Mouse (Mus musculus) common myeloid progenitor, adult 5-6 weeks (primary cell): ENCODE data around the gene 0610009B22Rik. TPM values are rescaled to one million over a fixed set of nuclear protein-coding genes. Genes with fewer than 3 reads are reported as not detected.
A peak's percentile ranks its signal among the peaks of the same experiment; 100 is the strongest.

Source experiments
- ATAC-seq: replicated peaks from 2 replicates; pipeline ENCODE4 v1.8.0; 2016; ENCODE audit warnings: low read depth, mild to moderate bottlenecking, moderate TSS enrichment, inconsistent platforms; ENCODE audit not compliant: poor library complexity, severe bottlenecking
- total RNA-seq: library from RNA; stranded (forward); fragments of 200-1000, 187-1606 nt; gene quantifications from 2 replicates; pipeline ENCODE4 v1.2.3, GENCODE M21; 2017

0610009B22Rik gene
- total RNA-seq, 1 experiment from 2014 or later, result 18.2 TPM

DNA sequence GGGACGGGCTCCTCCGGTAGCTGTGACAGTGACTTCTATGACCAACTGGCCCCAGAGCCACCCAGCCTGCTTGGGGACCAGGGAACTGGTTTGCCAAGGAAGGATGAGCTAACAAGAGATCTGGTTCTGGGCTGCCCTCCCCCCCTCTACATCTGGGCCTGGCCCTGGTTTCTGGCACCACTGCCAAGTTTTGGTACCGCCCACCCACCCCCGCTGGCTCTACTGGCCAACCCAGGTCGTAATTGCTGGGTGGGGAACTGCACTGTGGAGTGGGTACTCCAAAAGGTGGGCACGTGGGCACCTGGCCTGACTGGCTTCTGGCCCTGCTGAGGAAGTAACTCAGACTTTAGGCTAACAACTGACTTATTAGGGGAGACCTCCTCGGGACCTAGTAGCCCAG lies 47.9 kb downstream of the 0610009B22Rik start:
- ATAC-seq, result no peak

DNA sequence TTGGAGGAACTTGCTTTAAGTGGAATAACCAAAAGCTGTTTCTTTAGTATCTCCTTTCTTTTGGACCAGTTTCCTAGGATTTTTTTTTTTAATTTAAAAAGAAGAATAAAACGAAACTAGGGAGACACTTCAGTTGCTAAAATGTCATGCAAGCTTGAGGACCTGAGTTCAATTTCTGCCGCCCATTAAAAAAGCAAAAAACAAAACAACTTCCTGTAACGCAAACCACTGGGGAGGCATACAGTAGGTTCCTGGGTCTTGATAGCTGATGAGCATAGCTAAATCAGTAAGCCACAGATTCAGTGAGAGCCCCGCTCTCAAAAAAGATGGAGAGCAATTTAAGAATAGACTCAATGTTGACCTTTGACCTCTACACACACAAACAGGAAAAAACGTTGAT lies 50.2 kb downstream of the 0610009B22Rik start:
- ATAC-seq, result no peak

DNA sequence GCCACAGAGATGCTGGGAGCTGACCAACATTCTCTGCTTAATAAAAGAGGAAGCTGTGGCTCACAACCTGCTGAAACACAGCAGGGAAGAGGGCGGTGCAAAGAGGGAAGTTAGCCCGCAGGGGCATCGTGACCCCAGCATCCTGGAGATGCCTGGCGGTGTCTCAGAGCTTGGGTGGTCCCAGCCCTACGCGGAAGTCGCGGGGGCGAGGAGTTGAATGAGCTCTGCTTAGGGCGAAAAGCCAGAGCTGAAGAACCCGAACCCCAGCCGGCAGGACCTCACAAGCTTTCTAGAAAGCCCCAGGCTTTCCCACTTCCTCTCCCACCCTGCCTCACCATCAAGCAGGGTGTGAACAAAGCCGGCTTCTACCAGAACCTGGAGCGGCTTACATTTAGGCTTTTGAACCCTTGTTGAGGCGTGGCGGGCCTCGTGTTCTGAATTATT lies 50.7 kb downstream of the 0610009B22Rik start:
- ATAC-seq, result peak; percentile 82

GRCm38 (mm10) chr11:51636323-51636684 lies 52.4 kb downstream of the 0610009B22Rik start:
- peak; percentile 31; the same call in 1 of the 2 replicates for ATAC-seq

GRCm38 (mm10) chr11:51635525-51636322 lies 53.0 kb downstream of the 0610009B22Rik start, which contains the start of gene Rmnd5b:
Rmnd5b (minus strand) TSS chr11:51635896.
- peak; percentile 37 for ATAC-seq

Other genes starting within 250 kb of the 0610009B22Rik start
- 16.1 and 21.2 TPM in 2 replicates for gene Phykpl, start 104.1 kb downstream of the 0610009B22Rik start, total RNA-seq
- 1,082 and 1,177 TPM in 2 replicates for gene Hnrnpab, start 82.0 kb downstream of the 0610009B22Rik start, total RNA-seq
- 115 and 170 TPM in 2 replicates for gene Nhp2, start 69.1 kb downstream of the 0610009B22Rik start, total RNA-seq
- 15.5 and 15.8 TPM in 2 replicates for gene Rmnd5b, start 53.0 kb downstream of the 0610009B22Rik start, total RNA-seq
- gene N4bp3, start 38.0 kb downstream of the 0610009B22Rik start, total RNA-seq, result 4.3 and 4.6 TPM in 2 replicates
- 0.05 TPM in 1 of 2 replicates, not detected in the other for gene D930048N14Rik, start 37.9 kb downstream of the 0610009B22Rik start, total RNA-seq
- 10.4 and 11.0 TPM in 2 replicates for gene Sec24a, start 74.8 kb upstream of the 0610009B22Rik start, total RNA-seq
- 48.7 and 61.4 TPM in 2 replicates for gene Sar1b, start 74.8 kb upstream of the 0610009B22Rik start, total RNA-seq
- gene Jade2, start 168.8 kb upstream of the 0610009B22Rik start, total RNA-seq, result 8.1 and 12.7 TPM in 2 replicates